Comparison of ENCODE assay signal across 9 mouse cellular contexts in the genomic region with DNA sequence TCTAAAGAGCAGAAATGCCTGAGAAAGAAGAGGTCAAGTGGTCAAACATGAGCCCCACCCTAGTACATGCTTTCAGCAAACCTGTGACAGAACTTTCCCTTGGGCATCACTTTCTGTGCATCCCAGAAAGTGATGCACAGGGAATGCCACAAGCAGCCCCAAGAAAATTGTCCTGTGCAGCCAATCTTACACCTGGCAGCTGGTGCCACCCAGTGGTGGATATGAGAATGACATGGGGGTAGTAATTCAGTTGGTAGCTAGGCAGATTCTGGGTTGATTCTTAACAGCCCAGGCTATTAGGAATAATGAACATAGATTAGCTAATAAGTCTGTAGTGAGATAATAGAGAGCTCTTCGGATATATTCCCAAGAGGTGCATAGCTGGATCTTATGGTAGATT.
DNase-seq lines count a peak whose midpoint lies in the region; TF ChIP-seq lines count a peak whose summit lies in the region.
"Had no signal": no experiment of that assay in that cellular context is flagged by ENCODE, and none has a peak within 500 bp of the region (broad histone marks: within the 10 kb centered on the region; RNA-seq: fewer than 3 reads in every experiment).

No protein-coding gene starts in this region.

- no peak overlapping the region for H3K4me3 ChIP-seq in lung, adult 2 months (replicated peaks; ENCODE audit: extremely low read depth, low read depth, low read length)
- H3K4me3 ChIP-seq: limb, embryonic 12.5 days had no signal

- TF ChIP-seq CTCF in lung, adult 2 months (IDR thresholded peaks at IDR 0.05; ENCODE audit: insufficient read depth, low read length): peak; percentile 79

- 18% methylated on average over 1 of the region's 1 CpGs for WGBS in lung, adult 2 months

- TF ChIP-seq POLR2A in lung, adult 2 months (IDR thresholded peaks at IDR 0.05; ENCODE audit: borderline replicate concordance, extremely low read depth, low read depth, low read length): no peak

- H3K4me1 ChIP-seq in lung, adult 2 months (ENCODE audit: control insufficient read depth, insufficient read depth, low read length): no peaks in the 10 kb centered on the region
- H3K4me1 ChIP-seq: limb, embryonic 12.5 days had no signal

- intact Hi-C loops in gastrocnemius, postnatal 14 days (cut with DNase I; ENCODE audit: low total_unique reads): loop anchor here (5.0 kb wide), 1 partner anchor 146 kb away; no protein-coding TSS in a partner anchor

- DNase-seq in CD8-positive naive resting alpha-beta T cell, adult 2 months (ENCODE audit: low read depth in 2 of 2, low spot score in 2 of 2): peak; percentile 17 to 21
- peak; percentile 25 for DNase-seq in T-cell, adult 2 months (ENCODE audit: low spot score)
- peak; percentile 89 to 90 for DNase-seq in cerebellum, postnatal 14 days
- peak; percentile 69 for DNase-seq in gastrocnemius, postnatal 14 days
- peak; percentile 84 to 86 for DNase-seq in kidney, postnatal 4 days
- DNase-seq in lung, adult 2 months: peak; percentile 62
- DNase-seq in right cerebral cortex, postnatal 10 days (ENCODE audit: low spot score in 2 of 2): peak; percentile 62 to 76
- DNase-seq in urinary bladder, postnatal 36 days (ENCODE audit: low spot score in 2 of 2): peak; percentile 59 to 62

Comparison
In these comparisons a context has a peak if more than half of its experiments do, and no peak if none do; other contexts are left out.
1. DNase-seq: peak in every context shown above with its lines; median percentile 90 in cerebellum, postnatal 14 days; 85 in kidney, postnatal 4 days; 69 in gastrocnemius, postnatal 14 days; 69 in right cerebral cortex, postnatal 10 days; 62 in lung, adult 2 months; 60 in urinary bladder, postnatal 36 days; 25 in T-cell, adult 2 months; 19 in CD8-positive naive resting alpha-beta T cell, adult 2 months.